Mouse (Mus musculus): ENCODE measurements around the gene Asic2.

Gene Asic2

GRCm38 (mm10) chr11:81937516-81937915, 30.7 kb downstream of the Asic2 start:
- Histone ChIP-seq H3K27me3 (ENCODE audit: insufficient read depth, low read length) (no peaks in the 10 kb centered on the region), H3K36me3 (ENCODE audit: insufficient read depth, low read length) (no peaks in the 10 kb centered on the region), H3K4me3 (replicated peaks; ENCODE audit: low read length) (no peak overlapping the region), H3K4me1 (replicated peaks; ENCODE audit: low read depth, low read length) (no peaks in the 10 kb centered on the region), H3K9me3 (ENCODE audit: low read length) (no peaks in the 10 kb centered on the region)
- TF ChIP-seq NANOG (IDR thresholded peaks at IDR 0.05; ENCODE audit: borderline replicate concordance, low read length) = no peak

- Histone ChIP-seq H3K36me3 (ENCODE audit: insufficient read depth, low read length) (no peaks in the 10 kb centered on the region), H3K9me3 (ENCODE audit: low read length) (no peaks in the 10 kb centered on the region), H3K27me3 (ENCODE audit: insufficient read depth, low read length) (no peaks in the 10 kb centered on the region), H3K4me3 (replicated peaks; ENCODE audit: low read length) (no peak overlapping the region), H3K4me1 (replicated peaks; ENCODE audit: low read depth, low read length) (no peaks in the 10 kb centered on the region)
- no peak for TF ChIP-seq CTCF (conservative IDR thresholded peaks at IDR 0.05; ENCODE audit: low read length)
- TF ChIP-seq NANOG (IDR thresholded peaks at IDR 0.05; ENCODE audit: borderline replicate concordance, low read length) = no peak
- TF ChIP-seq POU5F1 (IDR thresholded peaks at IDR 0.05; ENCODE audit: borderline replicate concordance, low read length) = no peak
Observed at GRCm38 (mm10) chr11:81926393-81926792, 41.9 kb downstream of the Asic2 start.

DNA sequence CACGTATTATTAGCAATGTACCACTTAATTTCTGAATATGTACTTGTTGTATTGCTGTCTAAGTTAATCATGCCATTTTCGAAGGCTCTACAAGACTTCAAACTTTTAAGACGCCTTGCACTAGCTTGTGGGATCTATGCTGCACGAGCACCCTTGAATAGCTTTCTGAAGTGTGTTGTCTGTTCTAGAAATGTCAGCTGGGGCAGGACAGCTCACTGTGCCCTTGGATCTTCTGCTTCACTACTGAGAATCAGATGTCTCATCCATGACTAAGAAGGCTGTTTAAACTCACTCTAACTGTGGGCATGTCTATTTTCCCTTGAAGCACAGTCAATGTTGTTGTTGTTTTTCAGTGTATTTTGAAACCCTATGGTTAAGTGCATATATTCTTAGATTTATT, 44.6 kb downstream of the Asic2 start:
- Histone ChIP-seq H3K36me3 (ENCODE audit: insufficient read depth, low read length) (no peaks in the 10 kb centered on the region), H3K9me3 (ENCODE audit: low read length) (no peaks in the 10 kb centered on the region), H3K4me3 (replicated peaks; ENCODE audit: low read length) (no peak overlapping the region), H3K27me3 (ENCODE audit: insufficient read depth, low read length) (no peaks in the 10 kb centered on the region), H3K4me1 (replicated peaks; ENCODE audit: low read depth, low read length) (no peaks in the 10 kb centered on the region)
- TF ChIP-seq CTCF (conservative IDR thresholded peaks at IDR 0.05; ENCODE audit: low read length) (no peak), NANOG (IDR thresholded peaks at IDR 0.05; ENCODE audit: borderline replicate concordance, low read length) (no peak), POU5F1 (IDR thresholded peaks at IDR 0.05; ENCODE audit: borderline replicate concordance, low read length) (no peak)

DNA sequence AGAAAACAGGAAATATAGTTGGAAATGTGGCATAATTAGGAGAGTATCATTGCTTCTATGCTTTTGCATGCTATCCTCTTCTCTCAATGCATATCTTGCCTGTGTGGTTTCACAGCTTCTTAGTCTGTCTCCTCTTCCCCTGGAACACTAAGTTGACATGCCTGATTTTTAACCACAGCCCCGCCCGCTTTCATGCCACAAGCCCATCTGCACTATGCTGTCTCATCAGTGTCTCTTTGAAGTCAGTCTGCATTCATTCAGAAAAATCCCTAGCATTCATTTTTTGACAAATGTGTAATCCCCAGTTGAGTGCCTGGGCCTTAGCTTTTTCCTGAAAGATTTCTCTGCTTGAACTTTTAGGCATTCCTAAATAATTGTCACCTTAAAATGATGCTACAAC, 45.2 kb downstream of the Asic2 start:
- no peaks in the 10 kb centered on the region for H3K9me3 ChIP-seq (ENCODE audit: low read length)
- H3K4me1 ChIP-seq (replicated peaks; ENCODE audit: low read depth, low read length) = no peaks in the 10 kb centered on the region
- no peak overlapping the region for H3K4me3 ChIP-seq (replicated peaks; ENCODE audit: low read length)
- TF ChIP-seq NANOG (IDR thresholded peaks at IDR 0.05; ENCODE audit: borderline replicate concordance, low read length) (no peak), POU5F1 (IDR thresholded peaks at IDR 0.05; ENCODE audit: borderline replicate concordance, low read length) (no peak), CTCF (conservative IDR thresholded peaks at IDR 0.05; ENCODE audit: low read length) (no peak)
- H3K36me3 ChIP-seq (ENCODE audit: insufficient read depth, low read length) = no peaks in the 10 kb centered on the region
- no peaks in the 10 kb centered on the region for H3K27me3 ChIP-seq (ENCODE audit: insufficient read depth, low read length)

DNA sequence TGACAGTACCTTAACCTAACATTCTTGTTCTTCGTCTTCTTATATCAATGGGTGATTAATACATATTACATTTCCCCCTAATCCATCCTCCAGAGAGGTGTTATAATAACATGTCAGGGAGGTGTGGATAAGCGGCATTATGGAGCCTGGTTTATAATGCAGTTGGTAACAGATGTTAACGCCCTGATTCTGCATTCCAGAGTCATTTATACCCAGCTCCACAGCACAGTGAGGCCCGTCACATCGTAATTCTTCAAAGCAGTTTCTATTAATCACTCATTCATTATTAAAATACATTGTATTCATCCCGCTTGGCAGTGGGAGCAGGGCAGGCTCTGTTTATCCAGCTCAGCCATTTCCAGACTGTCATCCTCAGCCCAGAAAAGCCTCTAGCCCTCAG, 52.8 kb downstream of the Asic2 start:
- H3K9me3 ChIP-seq (ENCODE audit: low read length) = no peaks in the 10 kb centered on the region
- H3K27me3 ChIP-seq (ENCODE audit: insufficient read depth, low read length) = peaks cover 2% of the 10 kb centered on the region; the same call in 1 of the 2 replicates
- TF ChIP-seq CTCF (conservative IDR thresholded peaks at IDR 0.05; ENCODE audit: low read length) = no peak
- TF ChIP-seq POU5F1 (IDR thresholded peaks at IDR 0.05; ENCODE audit: borderline replicate concordance, low read length) = no peak
- no peak for TF ChIP-seq NANOG (IDR thresholded peaks at IDR 0.05; ENCODE audit: borderline replicate concordance, low read length)
- no peaks in the 10 kb centered on the region for H3K4me1 ChIP-seq (replicated peaks; ENCODE audit: low read depth, low read length)
- H3K4me3 ChIP-seq (replicated peaks; ENCODE audit: low read length) = no peak overlapping the region
- H3K36me3 ChIP-seq (ENCODE audit: insufficient read depth, low read length) = no peaks in the 10 kb centered on the region

- H3K36me3 ChIP-seq (ENCODE audit: insufficient read depth, low read length) = no peaks in the 10 kb centered on the region
- TF ChIP-seq CTCF (conservative IDR thresholded peaks at IDR 0.05; ENCODE audit: low read length) (no peak), NANOG (IDR thresholded peaks at IDR 0.05; ENCODE audit: borderline replicate concordance, low read length) (no peak), POU5F1 (IDR thresholded peaks at IDR 0.05; ENCODE audit: borderline replicate concordance, low read length) (no peak)
- no peaks in the 10 kb centered on the region for H3K4me1 ChIP-seq (replicated peaks; ENCODE audit: low read depth, low read length)
- H3K4me3 ChIP-seq (replicated peaks; ENCODE audit: low read length) = no peak overlapping the region
- H3K27me3 ChIP-seq (ENCODE audit: insufficient read depth, low read length) = peaks cover 2% of the 10 kb centered on the region; the same call in 1 of the 2 replicates
- no peaks in the 10 kb centered on the region for H3K9me3 ChIP-seq (ENCODE audit: low read length)
Observed at GRCm38 (mm10) chr11:81913071-81913470, 55.2 kb downstream of the Asic2 start.

- Histone ChIP-seq H3K9me3 (ENCODE audit: low read length) (no peaks in the 10 kb centered on the region), H3K36me3 (ENCODE audit: insufficient read depth, low read length) (no peaks in the 10 kb centered on the region), H3K4me1 (replicated peaks; ENCODE audit: low read depth, low read length) (no peaks in the 10 kb centered on the region), H3K4me3 (replicated peaks; ENCODE audit: low read length) (no peak overlapping the region), H3K27me3 (ENCODE audit: insufficient read depth, low read length) (peaks cover 2% of the 10 kb centered on the region; the same call in 1 of the 2 replicates)
- TF ChIP-seq CTCF (conservative IDR thresholded peaks at IDR 0.05; ENCODE audit: low read length) (no peak), POU5F1 (IDR thresholded peaks at IDR 0.05; ENCODE audit: borderline replicate concordance, low read length) (no peak), NANOG (IDR thresholded peaks at IDR 0.05; ENCODE audit: borderline replicate concordance, low read length) (no peak)
Observed at GRCm38 (mm10) chr11:81909397-81909894, 58.8 kb downstream of the Asic2 start.

DNA sequence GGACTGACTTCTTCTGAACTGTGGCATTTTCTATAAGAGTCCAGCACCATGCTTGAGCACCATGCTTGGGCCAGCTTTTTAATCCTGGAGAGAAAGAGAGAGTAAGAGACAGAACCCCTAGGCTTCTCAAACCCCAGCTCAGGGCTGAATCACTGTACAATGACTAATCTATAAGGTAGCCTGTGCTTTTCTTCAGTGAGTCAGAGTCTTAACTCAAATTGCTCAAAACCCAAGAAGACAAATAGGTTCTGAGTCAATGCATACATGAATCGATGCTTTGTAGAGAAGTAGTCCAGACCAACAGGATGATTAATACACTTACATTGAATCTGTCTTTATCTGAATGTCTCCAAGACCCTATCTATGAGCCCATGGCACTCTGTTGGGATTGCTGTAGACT, 59.5 kb downstream of the Asic2 start:
- TF ChIP-seq POU5F1 (IDR thresholded peaks at IDR 0.05; ENCODE audit: borderline replicate concordance, low read length) = no peak
- TF ChIP-seq NANOG (IDR thresholded peaks at IDR 0.05; ENCODE audit: borderline replicate concordance, low read length) = no peak
- TF ChIP-seq CTCF (conservative IDR thresholded peaks at IDR 0.05; ENCODE audit: low read length) = no peak
- Histone ChIP-seq H3K9me3 (ENCODE audit: low read length) (no peaks in the 10 kb centered on the region), H3K36me3 (ENCODE audit: insufficient read depth, low read length) (no peaks in the 10 kb centered on the region), H3K4me1 (replicated peaks; ENCODE audit: low read depth, low read length) (no peaks in the 10 kb centered on the region), H3K27me3 (ENCODE audit: insufficient read depth, low read length) (peaks cover 2% of the 10 kb centered on the region; the same call in 1 of the 2 replicates), H3K4me3 (replicated peaks; ENCODE audit: low read length) (no peak overlapping the region)

GRCm38 (mm10) chr11:81902318-81902717, 65.9 kb downstream of the Asic2 start:
- TF ChIP-seq CTCF (conservative IDR thresholded peaks at IDR 0.05; ENCODE audit: low read length) (no peak), NANOG (IDR thresholded peaks at IDR 0.05; ENCODE audit: borderline replicate concordance, low read length) (no peak), POU5F1 (IDR thresholded peaks at IDR 0.05; ENCODE audit: borderline replicate concordance, low read length) (no peak)
- no peak overlapping the region for H3K4me3 ChIP-seq (replicated peaks; ENCODE audit: low read length)
- no peaks in the 10 kb centered on the region for H3K9me3 ChIP-seq (ENCODE audit: low read length)
- peaks cover 15% of the 10 kb centered on the region for H3K4me1 ChIP-seq (replicated peaks; ENCODE audit: low read depth, low read length)
- peaks cover 24% of the 10 kb centered on the region for H3K27me3 ChIP-seq (ENCODE audit: insufficient read depth, low read length)
- no peaks in the 10 kb centered on the region for H3K36me3 ChIP-seq (ENCODE audit: insufficient read depth, low read length)

All from E14TG2a.4 (cell line).